9 mouse cellular contexts compared by ENCODE assay signal in the genomic region with DNA sequence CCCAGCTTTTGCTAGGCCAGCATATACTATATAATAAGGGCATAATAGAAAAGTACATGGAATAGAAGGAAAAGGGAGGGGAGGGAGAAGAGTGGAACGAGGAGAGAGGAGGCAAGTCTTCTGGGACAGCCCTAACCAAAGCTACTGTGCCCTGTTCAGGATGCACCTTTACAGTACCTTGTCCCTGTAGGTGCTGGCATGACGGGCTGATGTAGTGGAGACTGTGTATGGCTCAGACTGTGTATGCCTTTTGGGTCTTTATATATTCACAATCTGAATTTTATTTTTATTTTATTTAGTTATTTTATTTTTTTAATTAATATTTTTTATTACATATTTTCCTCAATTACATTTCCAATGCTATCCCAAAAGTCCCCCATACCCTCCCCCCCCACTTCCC. TPM values are rescaled to one million over a fixed set of nuclear protein-coding genes. Genes with fewer than 3 reads are reported as not detected.
DNase-seq lines count a peak whose midpoint lies in the region; ATAC-seq lines count a peak whose summit lies in the region.
"Not testable (repeated sequence)": the region's sequence is repeated elsewhere in the genome, so short reads cannot be mapped to it uniquely, and the experiment has no call there.
"Had no signal": no experiment of that assay in that cellular context is flagged by ENCODE, and none has a peak within 500 bp of the region (broad histone marks: within the 10 kb centered on the region; RNA-seq: fewer than 3 reads in every experiment).

No protein-coding gene starts in this region.

- H3K9ac ChIP-seq in forebrain, embryonic 11.5 days (ENCODE audit: low read length); neural tube, embryonic 11.5 days (ENCODE audit: low read length): not testable (repeated sequence)

- WGBS in forebrain, embryonic 11.5 days: 92% methylated on average over 2 of the region's 2 CpGs
- 92% methylated on average over 2 of the region's 2 CpGs for WGBS in neural tube, embryonic 11.5 days

- DNase-seq in forebrain, embryonic 11.5 days (ENCODE audit: low spot score); neural tube, embryonic 11.5 days (ENCODE audit: low spot score): not testable (repeated sequence)

- H3K9me3 ChIP-seq in forebrain, embryonic 11.5 days (ENCODE audit: control insufficient read depth, low read length); neural tube, embryonic 11.5 days (ENCODE audit: control insufficient read depth, low read length): not testable (repeated sequence)

- H3K4me1 ChIP-seq in forebrain, embryonic 11.5 days (replicated peaks; ENCODE audit: control insufficient read depth, insufficient read depth, low read length); neural tube, embryonic 11.5 days (ENCODE audit: control insufficient read depth, insufficient read depth, low read length): not testable (repeated sequence)

- not testable (repeated sequence) for H3K27me3 ChIP-seq in forebrain, embryonic 11.5 days (ENCODE audit: control insufficient read depth, insufficient read depth, low read length); neural tube, embryonic 11.5 days (ENCODE audit: control insufficient read depth, insufficient read depth, low read length)

- not testable (repeated sequence) for H3K27ac ChIP-seq in forebrain, embryonic 11.5 days (ENCODE audit: low read depth, low read length); neural tube, embryonic 11.5 days (ENCODE audit: low read depth, low read length)

- H3K4me3 ChIP-seq in forebrain, embryonic 11.5 days (ENCODE audit: low read depth, low read length); neural tube, embryonic 11.5 days (ENCODE audit: low read depth, low read length): not testable (repeated sequence)

- 0 out of 2 replicates have a peak, but pooled peaks have one; percentile 51 for ATAC-seq in forebrain, embryonic 11.5 days (replicated peaks; ENCODE audit: low FRiP score)
- ATAC-seq in neural tube, embryonic 11.5 days (ENCODE audit: insufficient read depth, low FRiP score, low TSS enrichment): peak; percentile 63; the same call in 1 of the 2 replicates

- H3K36me3 ChIP-seq in forebrain, embryonic 11.5 days (ENCODE audit: control insufficient read depth, insufficient read depth, low read length); neural tube, embryonic 11.5 days (ENCODE audit: control insufficient read depth, insufficient read depth, low read length): not testable (repeated sequence)

- not testable (repeated sequence) for H3K4me2 ChIP-seq in forebrain, embryonic 11.5 days (ENCODE audit: low read depth, low read length, severe bottlenecking); neural tube, embryonic 11.5 days (ENCODE audit: low read depth)

RNA-seq across cellular contexts. Expression of gene Caps2, which starts 30.5 kb away (rescaled TPM):
- 0.13 and 0.27 TPM in 2 replicates for polyA plus RNA-seq in forebrain, embryonic 11.5 days (2014; fragmentation: Nextera tagmentation; extraction: Ambion mirVana)
- 0.36 and 0.50 TPM in 2 replicates for polyA plus RNA-seq in neural tube, embryonic 11.5 days (2014; fragmentation: Nextera tagmentation; extraction: Ambion mirVana)
- polyA plus RNA-seq: activated CD4-positive, CD25-positive, alpha-beta regulatory T cell, adult 4 months; adrenal gland, adult 2 months; CD4-positive, CD25-positive, alpha-beta regulatory T cell, adult 4 months; G1E had no signal

RNA-seq across cellular contexts. Expression of gene Glipr1l3, which starts 33.8 kb away (rescaled TPM):
- polyA plus RNA-seq in forebrain, embryonic 11.5 days (2014; fragmentation: Nextera tagmentation; extraction: Ambion mirVana): not detected in 2 replicates
- not detected in 2 replicates for polyA plus RNA-seq in neural tube, embryonic 11.5 days (2014; fragmentation: Nextera tagmentation; extraction: Ambion mirVana)
- polyA plus RNA-seq: activated CD4-positive, CD25-positive, alpha-beta regulatory T cell, adult 4 months; adrenal gland, adult 2 months; C2C12; CD4-positive, CD25-positive, alpha-beta regulatory T cell, adult 4 months; cerebellum, adult 2 months; G1E; Patski had no signal
